In genomic region chr11:21726329-21726728, GRCm38 (mm10) we compare ENCODE assay signal across 22 mouse cellular contexts.
DNase-seq lines count a peak whose midpoint lies in the region; ATAC-seq and TF ChIP-seq lines count a peak whose summit lies in the region.
"Had no signal": no experiment of that assay in that cellular context is flagged by ENCODE, and none has a peak within 500 bp of the region (broad histone marks: within the 10 kb centered on the region; RNA-seq: fewer than 3 reads in every experiment).

No protein-coding gene starts in this region.

- no peaks in the 10 kb centered on the region for H3K79me2 ChIP-seq in myocyte (ENCODE audit: control insufficient read depth, insufficient read depth)

- H3K9me3 ChIP-seq in ES-E14 (ENCODE audit: control insufficient read depth, insufficient read depth, low read depth, low read length) = no peaks in the 10 kb centered on the region
- H3K9me3 ChIP-seq: forebrain, embryonic 10.5 days; forebrain, embryonic 13.5 days; hindbrain, embryonic 12.5 days; hindbrain, embryonic 15.5 days; intestine, embryonic 15.5 days had no signal

- no peaks in the 10 kb centered on the region for H3K27me3 ChIP-seq in myocyte (ENCODE audit: control insufficient read depth, insufficient read depth, insufficient read length)
- H3K27me3 ChIP-seq: forebrain, embryonic 13.5 days; hindbrain, embryonic 12.5 days; hindbrain, embryonic 15.5 days; intestine, embryonic 15.5 days; Patski had no signal

- no peak overlapping the region for H3K4me3 ChIP-seq in ES-E14 (ENCODE audit: insufficient read depth in 1 of 2, low read depth in 1 of 2, low read length in 2 of 2, poor library complexity in 1 of 2, severe bottlenecking in 1 of 2)
- no peak overlapping the region for H3K4me3 ChIP-seq in myocyte
- H3K4me3 ChIP-seq: forebrain, embryonic 10.5 days; forebrain, embryonic 13.5 days; hindbrain, embryonic 12.5 days; hindbrain, embryonic 15.5 days; intestine, embryonic 15.5 days had no signal

- ATAC-seq in inflammation-experienced regulatory T-cells, adult 6 months = no peak
- ATAC-seq: forebrain, embryonic 13.5 days; forebrain, embryonic 16.5 days; intestine, embryonic 15.5 days; Patski had no signal

- TF ChIP-seq POLR2A in myocyte (IDR thresholded peaks at IDR 0.05; ENCODE audit: insufficient read length, low read depth) = no peak

- H3K27ac ChIP-seq in ES-E14 (ENCODE audit: insufficient read depth, low read depth, low read length, poor library complexity, severe bottlenecking) = no peak overlapping the region
- H3K27ac ChIP-seq: forebrain, embryonic 10.5 days; forebrain, embryonic 13.5 days; hindbrain, embryonic 12.5 days; hindbrain, embryonic 15.5 days; intestine, embryonic 15.5 days had no signal

- H3K4me2 ChIP-seq in myocyte (ENCODE audit: low read depth) = no peak overlapping the region
- H3K4me2 ChIP-seq: forebrain, embryonic 13.5 days; heart, embryonic 11.5 days; hindbrain, embryonic 12.5 days; hindbrain, embryonic 15.5 days; intestine, embryonic 15.5 days had no signal

- in situ Hi-C loops in ES-E14 (cut with MboI; ENCODE audit: low sequenced_read_pairs in 2 of 2, unreplicated experiment in 2 of 2) = no loop called here

- no peak overlapping the region for H3K9ac ChIP-seq in ES-E14 (ENCODE audit: insufficient read depth, low read depth, low read length, poor library complexity, severe bottlenecking)
- H3K9ac ChIP-seq: forebrain, embryonic 13.5 days; hindbrain, embryonic 12.5 days; hindbrain, embryonic 15.5 days; intestine, embryonic 15.5 days had no signal

- DNase-seq in 416B (ENCODE audit: low read depth) = peak; percentile 12
- no peak for DNase-seq in ES-E14 (ENCODE audit: low read depth, low spot score)
- DNase-seq in cerebellum, adult 11 months = no peak
- DNase-seq in T-cell, adult 2 months (ENCODE audit: low spot score) = no peak
- DNase-seq: adrenal gland, adult 8-10 months; adrenal gland, postnatal 25 days; B cell, adult 2 months; cerebellum, adult 18-20 months; cerebellum, adult 9-10 months; cerebellum, postnatal 14 days; gastrocnemius, postnatal 25 days; kidney, adult 11 months had no signal

- H3K36me3 ChIP-seq in ES-E14 (ENCODE audit: control insufficient read depth, insufficient read depth, low read length, poor library complexity, severe bottlenecking) = no peaks in the 10 kb centered on the region
- H3K36me3 ChIP-seq in myocyte (ENCODE audit: control insufficient read depth, insufficient read depth) = no peaks in the 10 kb centered on the region
- H3K36me3 ChIP-seq: forebrain, embryonic 10.5 days; hindbrain, embryonic 12.5 days; hindbrain, embryonic 15.5 days; intestine, embryonic 15.5 days had no signal

- no peak overlapping the region for H3ac ChIP-seq in myocyte (ENCODE audit: control insufficient read depth, insufficient read length)

- no peaks in the 10 kb centered on the region for H3K4me1 ChIP-seq in ES-E14 (ENCODE audit: control insufficient read depth in 2 of 2, insufficient read depth in 2 of 2, low read length in 2 of 2, poor library complexity in 1 of 2)
- H3K4me1 ChIP-seq: hindbrain, embryonic 12.5 days; hindbrain, embryonic 15.5 days; intestine, embryonic 15.5 days had no signal

TF ChIP-seq in ES-E14, 5 proteins besides CTCF, POLR2A, EP300 and RAD21:
- TF ChIP-seq ZC3H11A (IDR thresholded peaks at IDR 0.05; ENCODE audit: borderline replicate concordance, low read depth, low read length) = no peak
- peak; percentile 30; the same call in 1 of the 2 replicates for TF ChIP-seq MAFK (IDR thresholded peaks at IDR 0.05; ENCODE audit: insufficient read depth, low read depth, low read length)

TF ChIP-seq in myocyte, 11 proteins besides CTCF, POLR2A, EP300 and RAD21:
- TF ChIP-seq REST (IDR thresholded peaks at IDR 0.05; ENCODE audit: insufficient read depth, insufficient read length) (no peak), SRF (IDR thresholded peaks at IDR 0.05; ENCODE audit: control insufficient read depth, insufficient read length, low read depth) (no peak), MAX (IDR thresholded peaks at IDR 0.05; ENCODE audit: low read depth) (no peak), USF1 (IDR thresholded peaks at IDR 0.05; ENCODE audit: low read depth) (peak; percentile 50), MYOD1 (IDR thresholded peaks at IDR 0.05; ENCODE audit: control insufficient read depth in 1 of 3, insufficient read length in 2 of 3, low read depth in 2 of 3) (no peak), POLR2AphosphoS2 (IDR thresholded peaks at IDR 0.05; ENCODE audit: insufficient read length, low read depth) (no peak)
